Mouse (Mus musculus) thymus, adult 2 months (tissue): Measurements from ENCODE around the gene Itgb6.

Experiments
- CTCF ChIP-seq: fragments of 200-500 bp; IDR thresholded peaks from 2 replicates; pipeline ENCODE4 v1.5.1; 2012; ENCODE audit warnings: mild to moderate bottlenecking, control low read depth, low read length, moderate library complexity, borderline replicate concordance; ENCODE audit not compliant: control insufficient read depth, poor library complexity, insufficient read depth; ENCODE audit errors: extremely low read depth
- POLR2A ChIP-seq: fragments of 200-500 bp; IDR thresholded peaks from 2 replicates; pipeline ENCODE4 v1.6.1; 2012; ENCODE audit warnings: mild to moderate bottlenecking, low read length, control low read depth, moderate library complexity; ENCODE audit not compliant: control insufficient read depth, poor library complexity, insufficient read depth; ENCODE audit errors: extremely low read depth

- no peak for TF ChIP-seq POLR2A
- TF ChIP-seq CTCF: no peak
Measured at GRCm38 (mm10) chr2:60728902-60729585, 6.6 kb upstream of the Itgb6 start.
